Mouse (Mus musculus) cortical plate, adult 2 months (tissue): ENCODE results near the gene Snrnp27. TPM values are rescaled to one million over a fixed set of nuclear protein-coding genes. Genes with fewer than 3 reads are reported as not detected.

ENCODE experiments used
- H3K27ac ChIP-seq: fragments of 200-500 bp; 2 replicates; pipeline ENCODE4 v1.5.1; 2012; ENCODE audit warnings: low read length, control low read depth, inconsistent platforms; ENCODE audit not compliant: insufficient read depth
- H3K4me1 ChIP-seq: fragments of 200-500 bp; 2 replicates; pipeline ENCODE4 v1.6.1; 2011; ENCODE audit warnings: low read length; ENCODE audit not compliant: control insufficient read depth, insufficient read depth
- H3K4me3 ChIP-seq: fragments of 200-500 bp; 2 replicates; pipeline ENCODE4 v1.5.1; 2011; ENCODE audit warnings: mild to moderate bottlenecking, low read length, control low read depth; ENCODE audit not compliant: insufficient read depth
- CTCF ChIP-seq: fragments of 200-500 bp; IDR thresholded peaks from 2 replicates; pipeline ENCODE4 v1.5.1; 2011; ENCODE audit warnings: mild to moderate bottlenecking, control low read depth, low read length; ENCODE audit not compliant: insufficient read depth; ENCODE audit errors: extremely low read depth
- POLR2A ChIP-seq: fragments of 200-500 bp; IDR thresholded peaks from 2 replicates; pipeline ENCODE4 v1.6.1; 2011; ENCODE audit warnings: mild to moderate bottlenecking, low read length, control low read depth; ENCODE audit not compliant: insufficient read depth; ENCODE audit errors: extremely low read depth
- polyA plus RNA-seq: library from polyadenylated mRNA; depleted of rRNA; stranded (reverse); fragments of >200 nt; gene quantifications from 2 replicates; pipeline ENCODE4 v1.2.3, GENCODE M21; 2012

The Snrnp27 gene
- polyA plus RNA-seq, 1 experiment, result 55.2 TPM

GRCm38 (mm10) chr6:86696213-86696612, 11.9 kb upstream of the Snrnp27 start:
- Histone ChIP-seq H3K4me1 (no peaks in the 10 kb centered on the region), H3K27ac (no peak overlapping the region), H3K4me3 (no peak overlapping the region)
- TF ChIP-seq CTCF (no peak), POLR2A (no peak)

DNA sequence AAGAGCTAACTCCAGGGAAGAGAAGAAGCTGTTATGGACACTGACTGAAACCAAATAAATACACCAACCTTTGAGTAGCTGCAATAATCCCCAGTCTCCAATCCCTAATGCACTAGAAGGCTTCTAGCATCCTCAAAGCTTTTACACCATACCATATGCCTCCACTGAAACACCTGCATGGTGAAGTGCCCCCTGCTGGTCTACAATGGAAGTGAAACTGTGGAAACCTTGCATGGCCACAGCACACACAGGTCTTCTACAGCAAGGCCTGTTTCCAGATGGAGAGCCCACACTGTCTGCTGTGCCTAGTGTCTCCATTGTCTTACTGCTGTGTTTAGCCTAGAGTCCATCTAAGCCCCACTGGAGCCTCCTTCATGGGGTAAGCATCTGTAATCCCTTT, 10.1 kb upstream of the Snrnp27 start:
- no peaks in the 10 kb centered on the region for H3K4me1 ChIP-seq
- TF ChIP-seq POLR2A (no peak), CTCF (peak; percentile 60)
- H3K27ac ChIP-seq, result no peak overlapping the region

DNA sequence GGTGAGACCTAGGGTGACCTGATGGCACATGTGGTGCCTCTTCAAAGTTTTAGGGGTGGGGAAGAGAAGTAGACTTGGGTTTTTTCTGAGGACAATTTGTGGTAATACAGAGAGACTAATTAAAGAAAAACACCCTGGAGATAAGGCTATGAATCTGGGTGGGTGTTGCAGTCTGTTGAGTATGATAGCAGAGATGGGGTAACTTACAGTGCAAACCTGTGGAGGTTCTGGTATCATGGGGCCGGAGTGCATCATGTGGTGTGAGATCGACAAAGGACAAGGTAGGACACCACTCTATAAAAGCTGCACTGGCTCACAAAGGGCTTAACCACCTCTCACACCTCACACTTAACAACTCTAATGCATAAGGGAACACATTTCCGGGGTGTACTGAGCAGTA, 5.3 kb upstream of the Snrnp27 start:
- TF ChIP-seq CTCF, result no peak
- no peak for TF ChIP-seq POLR2A
- H3K4me3 ChIP-seq, result no peak overlapping the region
- no peaks in the 10 kb centered on the region for H3K4me1 ChIP-seq
- H3K27ac ChIP-seq, result no peak overlapping the region

More for the DNA sequence above, 10.1 kb upstream of the Snrnp27 start:
- no peak overlapping the region for H3K4me3 ChIP-seq

GRCm38 (mm10) chr6:86686971-86687370, 2.6 kb upstream of the Snrnp27 start:
- H3K4me3 ChIP-seq, result no peak overlapping the region

DNA sequence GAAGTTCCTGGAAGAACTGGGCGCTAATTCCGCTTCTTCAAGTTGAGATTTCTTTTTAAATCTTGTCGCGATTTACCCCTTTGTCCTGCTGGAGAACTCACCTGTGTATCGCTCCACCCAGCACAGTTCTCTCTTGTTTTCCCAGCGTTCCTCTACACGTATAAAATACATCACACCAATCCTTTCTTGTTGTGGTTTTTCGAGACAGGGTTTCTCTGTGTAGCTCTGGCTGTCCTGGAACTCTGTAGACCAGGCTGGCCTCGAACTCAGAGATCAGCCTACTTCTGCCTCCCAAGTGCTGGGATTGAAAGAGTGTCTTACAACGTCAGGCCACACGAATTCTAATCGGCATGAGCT, 311 bp upstream of the Snrnp27 start:
- H3K27ac ChIP-seq, result peak overlapping the region; percentile 37; the same call in 1 of the 2 replicates
- H3K4me3 ChIP-seq, result peak overlapping the region; percentile 92
- TF ChIP-seq CTCF, result no peak
- peaks cover 1% of the 10 kb centered on the region; the same call in 1 of the 2 replicates for H3K4me1 ChIP-seq

More at GRCm38 (mm10) chr6:86686971-86687370, 2.6 kb upstream of the Snrnp27 start:
- H3K27ac ChIP-seq, result no peak overlapping the region
- peaks cover 1% of the 10 kb centered on the region; the same call in 1 of the 2 replicates for H3K4me1 ChIP-seq
- TF ChIP-seq CTCF (no peak), POLR2A (no peak)

DNA sequence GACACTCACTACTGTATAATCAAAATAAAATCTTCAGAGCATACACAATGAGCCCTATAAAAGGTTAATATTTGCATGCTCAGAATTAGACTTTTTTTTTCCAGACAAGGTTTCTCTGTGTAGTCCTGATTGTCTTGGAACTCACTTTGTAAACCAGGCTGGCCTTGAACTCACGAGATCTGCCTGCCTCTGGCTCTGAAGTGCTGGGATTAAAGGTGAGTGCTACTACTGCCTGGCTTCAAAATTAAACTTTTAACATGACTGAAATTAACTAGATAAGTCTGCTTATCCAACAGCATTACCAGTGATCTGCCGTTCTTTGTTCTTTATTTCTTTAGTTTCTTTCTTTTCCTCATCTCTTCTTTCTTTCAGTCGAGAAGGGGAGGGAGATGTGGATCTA, 3.0 kb downstream of the Snrnp27 start:
- Histone ChIP-seq H3K27ac (no peak overlapping the region), H3K4me1 (peaks cover 1% of the 10 kb centered on the region; the same call in 1 of the 2 replicates), H3K4me3 (no peak overlapping the region)
- TF ChIP-seq CTCF, result no peak
- TF ChIP-seq POLR2A, result no peak

DNA sequence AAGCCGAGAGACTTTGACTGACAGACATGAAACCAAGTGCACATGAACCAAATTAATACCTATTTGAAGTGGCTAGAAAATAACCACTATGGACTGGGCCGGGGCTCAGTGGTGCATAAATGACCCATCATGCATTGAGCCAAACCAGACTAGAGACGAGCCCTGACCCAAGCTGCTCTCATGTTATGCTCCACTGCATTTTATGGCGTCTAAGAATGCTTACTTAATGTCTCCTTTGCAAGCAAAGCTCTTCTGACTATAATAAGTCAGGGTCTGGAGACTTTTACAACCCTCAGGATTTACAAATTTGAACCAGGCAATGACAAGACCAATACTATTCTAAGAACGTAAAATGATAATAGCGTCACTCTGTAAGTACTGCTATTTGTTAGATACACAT, 6.0 kb downstream of the Snrnp27 start:
- no peak overlapping the region for H3K27ac ChIP-seq
- no peak for TF ChIP-seq CTCF
- no peak for TF ChIP-seq POLR2A
- peaks cover 1% of the 10 kb centered on the region; the same call in 1 of the 2 replicates for H3K4me1 ChIP-seq
- no peak overlapping the region for H3K4me3 ChIP-seq

DNA sequence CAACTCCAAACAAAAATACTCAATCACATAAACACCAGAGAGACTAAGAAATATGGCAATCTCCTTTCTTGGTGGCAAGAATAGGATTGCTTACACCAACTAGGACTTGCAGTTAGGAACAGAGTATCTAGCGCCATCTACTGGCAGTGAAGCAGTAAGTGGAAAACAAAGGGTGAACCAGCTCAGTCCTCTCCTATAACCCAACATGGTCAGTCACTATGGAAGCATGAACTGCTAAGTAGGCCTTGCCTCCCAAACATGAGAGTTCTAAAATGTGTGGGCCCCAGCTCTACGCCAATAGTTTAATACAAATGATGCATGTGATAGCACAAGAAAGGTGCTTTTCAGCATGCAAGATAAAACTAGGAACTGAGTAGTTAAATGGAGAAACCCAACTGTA, 13.4 kb downstream of the Snrnp27 start:
- Histone ChIP-seq H3K27ac (no peak overlapping the region), H3K4me1 (peaks cover 7% of the 10 kb centered on the region; the same call in 1 of the 2 replicates), H3K4me3 (no peak overlapping the region)
- peak; percentile 82 for TF ChIP-seq CTCF
- no peak for TF ChIP-seq POLR2A

- peak; percentile 35; the same call in 1 of the 2 replicates for TF ChIP-seq POLR2A
- no peak for TF ChIP-seq CTCF
- 0 out of 2 replicates have a peak overlapping the region, but pooled peaks have one; percentile 14 for H3K27ac ChIP-seq
- H3K4me1 ChIP-seq, result peaks cover 9% of the 10 kb centered on the region
- peak overlapping the region; percentile 53 for H3K4me3 ChIP-seq
Measured at GRCm38 (mm10) chr6:86669240-86669727, 15.0 kb downstream of the Snrnp27 start.

DNA sequence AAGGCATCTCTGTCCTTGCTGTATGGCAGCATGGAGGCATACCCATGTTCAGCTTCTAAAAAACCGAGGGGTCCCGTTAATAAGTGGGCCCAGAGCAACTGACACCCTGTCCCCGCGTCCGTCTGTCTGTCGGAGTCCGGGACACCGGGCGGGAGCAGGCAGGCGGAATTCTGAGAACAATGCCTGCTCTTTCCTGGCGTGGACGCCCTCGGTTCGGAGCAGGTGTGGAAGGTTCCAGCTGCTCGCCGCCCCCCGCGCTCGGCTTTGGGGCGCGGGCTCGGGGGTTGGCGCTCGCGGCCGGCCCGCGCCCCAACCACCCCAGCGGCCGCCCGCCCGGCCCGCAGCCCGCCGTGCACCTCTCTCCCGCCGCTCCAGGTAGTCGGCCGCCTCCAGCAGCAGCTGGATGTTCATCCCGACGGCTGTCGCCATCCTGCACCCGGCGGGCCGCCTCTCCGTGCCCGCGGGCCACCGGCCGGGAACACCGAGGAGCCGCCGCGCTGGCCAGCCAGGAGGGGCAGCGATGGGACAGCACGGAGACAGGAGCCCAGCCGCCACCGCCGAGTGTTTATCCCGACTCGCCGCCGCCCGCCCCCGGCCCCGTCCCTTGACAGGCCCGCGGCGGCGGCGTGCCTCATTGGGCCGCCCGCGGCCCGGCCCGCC, 15.6 kb downstream of the Snrnp27 start, which contains the start of gene Mxd1:
Gene Mxd1, minus strand, starts transcription at position 582 of the 660 bp plus-strand sequence.
- 0 out of 2 replicates have a peak within 1 kb of the TSS, but pooled peaks have one; percentile 14 for H3K27ac ChIP-seq
- 0 out of 2 replicates have a peak, but pooled peaks have one; percentile 14 for TF ChIP-seq POLR2A
- TF ChIP-seq CTCF, result no peak
- H3K4me3 ChIP-seq, result peak within 1 kb of the TSS; percentile 53

More for the DNA sequence above, 15.6 kb downstream of the Snrnp27 start, which contains the start of gene Mxd1:
- peaks cover 9% of the 10 kb centered on the region for H3K4me1 ChIP-seq
